Comparison of ENCODE assay signal across 8 mouse cellular contexts in the genomic region with DNA sequence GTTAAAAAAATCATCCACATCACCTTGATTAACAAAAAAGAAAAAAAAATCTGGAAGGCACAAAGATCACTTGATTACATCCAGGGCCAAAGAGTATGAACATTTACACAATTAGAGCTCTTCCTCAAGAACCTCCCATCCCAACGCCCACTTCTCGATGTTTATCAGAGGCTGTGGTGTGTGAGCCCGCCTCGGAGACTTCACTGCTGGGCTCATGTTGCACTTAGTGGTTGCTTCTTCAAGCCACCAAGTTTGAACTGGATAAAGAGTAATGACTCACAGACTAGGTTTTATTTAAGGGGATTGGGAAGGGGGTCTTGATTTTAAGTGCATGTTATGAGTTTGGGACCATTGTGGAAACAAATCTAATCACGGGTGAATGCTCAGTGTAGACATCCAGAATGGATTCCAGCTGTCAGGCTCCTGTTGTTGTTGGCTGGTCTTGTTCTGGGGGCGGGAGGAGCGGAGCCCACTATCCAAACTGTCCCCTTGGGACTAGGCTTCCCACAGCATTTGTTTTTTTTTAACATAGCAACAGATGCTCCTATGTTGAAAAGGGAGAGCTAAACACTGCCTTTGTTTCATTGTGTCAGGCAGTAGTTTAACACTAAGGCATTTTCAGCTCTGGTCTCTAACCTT.
DNase-seq lines count a peak whose midpoint lies in the region; ATAC-seq and TF ChIP-seq lines count a peak whose summit lies in the region.

No protein-coding gene starts in this region.

- WGBS in hindbrain, embryonic 10.5 days, result 42% methylated on average over 7 of the region's 7 CpGs
- 34% methylated on average over 7 of the region's 7 CpGs for WGBS in limb, embryonic 15.5 days

- peak overlapping the region; percentile 88 for H3K27ac ChIP-seq in embryonic fibroblast, embryonic 13.5 days (ENCODE audit: insufficient read depth, low read length)
- H3K27ac ChIP-seq in hindbrain, embryonic 10.5 days, result peak overlapping the region; percentile 64
- peak overlapping the region; percentile 82 for H3K27ac ChIP-seq in limb, embryonic 15.5 days

- no peak for TF ChIP-seq CTCF in embryonic fibroblast, embryonic 13.5 days (IDR thresholded peaks at IDR 0.05; ENCODE audit: borderline replicate concordance, insufficient read depth, low read length)

- peak; percentile 54 for DNase-seq in NIH3T3 (ENCODE audit: low read depth)
- no peak for DNase-seq in hindbrain, embryonic 10.5 days (ENCODE audit: low spot score)
- DNase-seq in spleen, postnatal 36 days (ENCODE audit: low spot score in 2 of 2), result no peak
- DNase-seq in left cerebral cortex, adult 11 months (ENCODE audit: low spot score), result no peak
- DNase-seq in B cell, adult 2 months, result no peak

- H3K9me3 ChIP-seq in hindbrain, embryonic 10.5 days, result no peaks in the 10 kb centered on the region
- no peaks in the 10 kb centered on the region for H3K9me3 ChIP-seq in limb, embryonic 15.5 days

- H3K9ac ChIP-seq in limb, embryonic 15.5 days, result no peak overlapping the region

- no peak overlapping the region; the same call in 1 of the 2 replicates for H3K4me2 ChIP-seq in limb, embryonic 15.5 days

- H3K27me3 ChIP-seq in hindbrain, embryonic 10.5 days (ENCODE audit: insufficient read depth, poor library complexity, severe bottlenecking), result no peaks in the 10 kb centered on the region
- no peaks in the 10 kb centered on the region for H3K27me3 ChIP-seq in limb, embryonic 15.5 days

- H3K4me1 ChIP-seq in embryonic fibroblast, embryonic 13.5 days (ENCODE audit: control insufficient read depth, insufficient read depth, low read length), result peaks cover 22% of the 10 kb centered on the region
- peaks cover 38% of the 10 kb centered on the region for H3K4me1 ChIP-seq in hindbrain, embryonic 10.5 days (replicated peaks)
- H3K4me1 ChIP-seq in limb, embryonic 15.5 days, result peaks cover 36% of the 10 kb centered on the region

- H3K4me3 ChIP-seq in embryonic fibroblast, embryonic 13.5 days (ENCODE audit: insufficient read depth, low read length), result no peak overlapping the region
- no peak overlapping the region for H3K4me3 ChIP-seq in hindbrain, embryonic 10.5 days
- H3K4me3 ChIP-seq in limb, embryonic 15.5 days, result no peak overlapping the region

- peak; percentile 69 for ATAC-seq in limb, embryonic 15.5 days (ENCODE audit: insufficient number of reproducible peaks, low FRiP score, low TSS enrichment, low read depth)
- no peak for ATAC-seq in megakaryocyte progenitor cell, adult 5-6 weeks (replicated peaks; ENCODE audit: poor library complexity)

- TF ChIP-seq POLR2A in embryonic fibroblast, embryonic 13.5 days (IDR thresholded peaks at IDR 0.05; ENCODE audit: low read depth, low read length), result no peak; the same call in 1 of the 2 replicates

- no peaks in the 10 kb centered on the region for H3K36me3 ChIP-seq in hindbrain, embryonic 10.5 days
- H3K36me3 ChIP-seq in limb, embryonic 15.5 days, result no peaks in the 10 kb centered on the region
